Mouse (Mus musculus) forebrain, postnatal 0 days (tissue): ENCODE measurements around the gene Churc1. TPM values are rescaled to one million over a fixed set of nuclear protein-coding genes. Genes with fewer than 3 reads are reported as not detected.
"Not testable (repeated sequence)": the region's sequence is repeated elsewhere in the genome, so short reads cannot be mapped to it uniquely, and the experiment has no call there.

ENCODE experiments used
- ATAC-seq: fragments of 200-750 bp; cut with Nextera tagmentation; 2 replicates; pipeline ENCODE4 v1.8.0; 2017; ENCODE audit warnings: mild to moderate bottlenecking, moderate library complexity
- DNase-seq: peaks from one replicate; pipeline ENCODE4 v3.0.0-alpha.2; 2015
- H3K27ac ChIP-seq: fragments of 300-500 bp; sonication (generic); 2 replicates; pipeline ENCODE4 v1.5.1; 2014; ENCODE audit warnings: low read depth, mild to moderate bottlenecking, antibody characterized with exemption, low read length, moderate library complexity, mixed read lengths
- H3K27me3 ChIP-seq: fragments of 300-500 bp; sonication (generic); 2 replicates; pipeline ENCODE4 v1.6.1; 2014; ENCODE audit warnings: mild to moderate bottlenecking, low read length, mixed read lengths; ENCODE audit not compliant: insufficient read depth
- H3K36me3 ChIP-seq: fragments of 300-500 bp; sonication (generic); 2 replicates; pipeline ENCODE4 v1.6.1; 2014; ENCODE audit warnings: mild to moderate bottlenecking, moderate library complexity; ENCODE audit not compliant: insufficient read depth
- H3K4me1 ChIP-seq: fragments of 300-500 bp; sonication (generic); 2 replicates; pipeline ENCODE4 v1.6.1; 2014; ENCODE audit warnings: antibody characterized with exemption; ENCODE audit not compliant: insufficient read depth
- H3K4me2 ChIP-seq: fragments of 300-500 bp; sonication (generic); 2 replicates; pipeline ENCODE4 v1.6.1; 2014; ENCODE audit warnings: low read depth, mild to moderate bottlenecking, moderate library complexity
- H3K4me3 ChIP-seq: fragments of 300-500 bp; sonication (generic); 2 replicates; pipeline ENCODE4 v1.5.1; 2014; ENCODE audit warnings: low read depth, low read length, mixed read lengths
- H3K9ac ChIP-seq: fragments of 300-500 bp; sonication (generic); 2 replicates; pipeline ENCODE4 v1.6.1; 2014; ENCODE audit warnings: mild to moderate bottlenecking
- H3K9me3 ChIP-seq: fragments of 300-500 bp; sonication (generic); 2 replicates; pipeline ENCODE4 v1.6.1; 2016; ENCODE audit warnings: low read length
- CTCF ChIP-seq: sonication (generic); IDR thresholded peaks from 2 replicates; pipeline ENCODE4 v1.5.1; 2016; ENCODE audit warnings: antibody characterized with exemption, control low read depth, low read depth
- WGBS: fragments of 180-500 bp; shearing (Covaris S2); extraction: QIAGEN DNeasy Blood & Tissue Kit; methylation state at CpG from one replicate; pipeline ENCODE4 v1.1.7; 2014; 5-methylcytosine and 5-hydroxymethylcytosine counted together
- polyA plus RNA-seq: library from polyadenylated mRNA; unstranded; fragments of >200 nt; fragmentation: Nextera tagmentation; extraction: Ambion mirVana; gene quantifications from 2 replicates; pipeline ENCODE4 v1.2.1, GENCODE M21; 2015
- total RNA-seq: library from RNA; depleted of rRNA; stranded (reverse); fragments of >200 nt; gene quantifications from 2 replicates; pipeline ENCODE4 v1.2.3, GENCODE M21; 2014

The Churc1 gene
- total and polyA plus RNA-seq, 2 experiments from 2014 or later: 75.7 to 146 TPM

- Histone ChIP-seq H3K9ac (no peak overlapping the region), H3K36me3 (peaks cover 4% of the 10 kb centered on the region; the same call in 1 of the 2 replicates), H3K4me2 (no peak overlapping the region), H3K9me3 (no peaks in the 10 kb centered on the region), H3K4me1 (no peaks in the 10 kb centered on the region), H3K4me3 (no peak overlapping the region), H3K27ac (no peak overlapping the region), H3K27me3 (no peaks in the 10 kb centered on the region)
- TF ChIP-seq CTCF: no peak
- DNase-seq (no peak), ATAC-seq (no peak)
- WGBS: 85% methylated on average over 10 of the region's 10 CpGs
Observed at GRCm38 (mm10) chr12:76778305-76779083, 13.2 kb downstream of the Churc1 start.

GRCm38 (mm10) chr12:76779951-76780350 lies 14.6 kb downstream of the Churc1 start:
- Histone ChIP-seq H3K4me1 (no peaks in the 10 kb centered on the region), H3K9me3 (no peaks in the 10 kb centered on the region), H3K36me3 (peaks cover 4% of the 10 kb centered on the region; the same call in 1 of the 2 replicates), H3K9ac (no peak overlapping the region), H3K4me2 (no peak overlapping the region), H3K4me3 (no peak overlapping the region), H3K27ac (no peak overlapping the region), H3K27me3 (no peaks in the 10 kb centered on the region)
- no peak for TF ChIP-seq CTCF
- 80% methylated on average over 5 of the region's 5 CpGs for WGBS
- DNase-seq: no peak
- no peak for ATAC-seq

DNA sequence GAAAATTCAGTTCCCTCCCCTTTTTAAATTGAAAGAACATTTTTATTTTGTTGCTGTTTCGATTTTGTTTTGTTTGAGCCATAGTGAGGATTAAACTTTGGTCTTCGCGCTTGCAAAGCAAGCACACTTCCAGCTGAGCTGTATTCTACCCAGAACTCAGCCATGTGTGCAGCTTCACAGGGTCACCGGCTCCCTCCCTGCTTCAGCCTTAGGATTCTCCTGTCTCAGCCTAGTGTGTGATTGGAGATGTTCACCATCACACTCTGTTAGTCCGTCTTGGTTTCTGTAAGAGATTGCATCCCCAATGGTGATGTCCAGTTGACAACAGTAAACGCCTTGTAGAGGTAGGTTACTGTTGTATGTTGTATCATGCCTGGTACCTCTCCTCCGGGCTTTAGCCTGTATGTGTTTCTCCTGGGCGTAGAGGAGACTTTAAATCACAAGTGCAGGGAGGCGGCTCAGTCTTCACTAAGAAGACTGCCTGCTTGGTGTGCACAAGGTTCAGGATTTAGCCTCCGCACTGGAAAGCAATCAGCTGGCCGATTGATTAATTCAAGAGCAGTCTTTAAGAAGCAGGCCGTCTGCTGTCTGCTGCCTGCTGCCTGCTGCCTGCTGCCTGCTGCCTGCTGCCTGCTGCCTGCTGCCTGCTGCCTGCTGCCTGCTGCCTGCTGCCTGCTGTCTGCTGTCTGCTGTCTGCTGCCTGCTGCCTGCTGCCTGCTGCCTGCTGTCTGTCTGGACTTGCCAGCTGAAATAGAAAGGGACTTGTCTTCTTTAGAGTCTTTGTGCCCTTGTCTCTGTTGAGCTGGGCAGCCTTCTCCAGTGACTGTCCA lies 15.5 kb downstream of the Churc1 start:
- ATAC-seq: peak; percentile 56

GRCm38 (mm10) chr12:76784056-76784619 lies 18.8 kb downstream of the Churc1 start:
- peaks cover 4% of the 10 kb centered on the region; the same call in 1 of the 2 replicates for H3K36me3 ChIP-seq
- WGBS: 65% methylated on average over 10 of the region's 10 CpGs
- ATAC-seq (no peak), DNase-seq (no peak)
- H3K4me2 ChIP-seq: no peak overlapping the region
- H3K4me1 ChIP-seq: no peaks in the 10 kb centered on the region
- no peaks in the 10 kb centered on the region for H3K27me3 ChIP-seq
- H3K4me3 ChIP-seq: no peak overlapping the region
- H3K9ac ChIP-seq: no peak overlapping the region
- H3K27ac ChIP-seq: no peak overlapping the region
- no peaks in the 10 kb centered on the region for H3K9me3 ChIP-seq
- no peak for TF ChIP-seq CTCF

More for the DNA sequence above, 15.5 kb downstream of the Churc1 start:
- no peak for TF ChIP-seq CTCF
- 0 out of 2 replicates have a peak overlapping the region, but pooled peaks have one; percentile 29 for H3K27ac ChIP-seq
- H3K9ac ChIP-seq: no peak overlapping the region
- H3K27me3 ChIP-seq: no peaks in the 10 kb centered on the region
- peak; percentile 54 for DNase-seq
- H3K4me1 ChIP-seq: no peaks in the 10 kb centered on the region
- no peak overlapping the region for H3K4me3 ChIP-seq
- peaks cover 4% of the 10 kb centered on the region; the same call in 1 of the 2 replicates for H3K36me3 ChIP-seq
- H3K9me3 ChIP-seq: no peaks in the 10 kb centered on the region
- 61% methylated on average over 12 of the region's 12 CpGs for WGBS
- no peak overlapping the region for H3K4me2 ChIP-seq

DNA sequence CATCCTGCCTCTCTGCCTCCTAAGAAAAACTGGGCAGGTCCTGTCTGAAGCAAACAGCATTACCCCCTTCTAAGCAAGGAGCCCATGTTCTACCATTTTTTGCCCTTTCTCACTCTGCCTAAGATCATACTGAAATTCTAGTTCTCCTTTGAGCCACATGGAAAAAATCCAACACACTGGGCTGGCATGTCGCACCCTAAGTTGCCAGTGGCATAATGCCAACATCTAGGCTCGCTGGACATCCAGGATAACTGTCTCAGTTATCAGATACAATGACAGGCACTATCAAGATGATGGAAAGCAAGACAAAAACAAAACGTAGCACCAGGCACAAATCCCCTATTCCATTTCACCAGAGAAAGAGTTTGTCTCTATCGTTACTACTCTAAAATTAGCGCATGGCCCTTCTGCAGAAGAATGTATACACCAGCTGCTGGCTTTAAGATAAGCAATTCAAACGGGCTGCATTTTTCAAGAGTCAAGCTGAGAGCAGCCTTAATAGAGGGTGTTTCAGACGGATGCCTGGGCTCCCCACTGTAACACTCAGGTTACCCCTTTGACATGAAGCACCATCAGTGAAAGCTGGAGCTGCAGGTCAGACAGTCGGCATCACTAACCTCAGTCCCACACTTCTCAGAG lies 25.2 kb downstream of the Churc1 start:
- H3K27ac ChIP-seq: peak overlapping the region; percentile 42; the same call in 1 of the 2 replicates
- H3K9me3 ChIP-seq: no peaks in the 10 kb centered on the region
- no peak overlapping the region for H3K9ac ChIP-seq
- H3K36me3 ChIP-seq: no peaks in the 10 kb centered on the region
- TF ChIP-seq CTCF: no peak
- H3K4me1 ChIP-seq: no peaks in the 10 kb centered on the region
- H3K4me2 ChIP-seq: no peak overlapping the region
- ATAC-seq (peak; percentile 69), DNase-seq (peak; percentile 44)
- 33% methylated on average over 8 of the region's 8 CpGs for WGBS
- H3K4me3 ChIP-seq: no peak overlapping the region
- H3K27me3 ChIP-seq: no peaks in the 10 kb centered on the region

DNA sequence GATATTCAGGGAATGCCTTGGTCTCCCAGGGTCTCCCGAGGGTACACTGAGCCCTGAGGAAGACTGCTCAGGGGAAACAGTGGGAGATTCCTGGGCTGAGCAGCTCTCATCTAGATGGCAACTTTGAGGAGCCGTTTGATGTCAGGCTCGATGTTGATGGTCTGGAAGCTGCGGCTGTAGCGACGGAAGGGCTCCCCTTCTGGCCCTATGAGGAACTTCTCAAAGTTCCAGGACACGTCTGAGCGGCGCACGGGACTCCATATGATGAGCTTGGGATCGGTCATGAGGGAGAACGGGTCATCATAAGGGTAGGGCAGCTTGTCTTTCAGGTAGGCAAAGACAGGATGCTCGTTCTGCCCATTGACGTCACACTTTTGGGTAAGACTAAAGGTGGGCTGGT lies 27.2 kb downstream of the Churc1 start:
- not testable (repeated sequence) for H3K9ac ChIP-seq, H3K9me3 ChIP-seq, DNase-seq, H3K36me3 ChIP-seq, H3K4me1 ChIP-seq, ATAC-seq, H3K4me2 ChIP-seq, H3K27ac ChIP-seq, H3K27me3 ChIP-seq, H3K4me3 ChIP-seq
- peak; percentile 10; the same call in 1 of the 2 replicates for TF ChIP-seq CTCF
- WGBS: 62% methylated on average over 14 of the region's 14 CpGs
